Mouse (Mus musculus) G1E (cell line): Measurements from ENCODE around the gene Gm45808.

ENCODE experiments used
- CTCF ChIP-seq: IDR thresholded peaks from 2 replicates; pipeline ENCODE4 v1.5.1; 2012; ENCODE audit warnings: low read depth, low read length, inconsistent platforms, mixed read lengths
- GATA1 ChIP-seq: IDR thresholded peaks from 2 replicates; pipeline ENCODE4 v1.6.1; 2012; ENCODE audit warnings: borderline replicate concordance, low read length, inconsistent platforms, mixed read lengths
- POLR2AphosphoS5 ChIP-seq: IDR thresholded peaks from 2 replicates; pipeline ENCODE4 v1.6.1; 2012; ENCODE audit warnings: low read depth, low read length, inconsistent platforms; ENCODE audit not compliant: insufficient replicate concordance
- TAL1 ChIP-seq: conservative IDR thresholded peaks from 2 replicates; pipeline ENCODE4 v1.6.1; 2012; ENCODE audit warnings: low read depth, low read length, inconsistent platforms, mixed read lengths

- TF ChIP-seq CTCF = no peak
- TF ChIP-seq TAL1 = no peak
- TF ChIP-seq GATA1 = no peak
- TF ChIP-seq POLR2AphosphoS5 = no peak
These were observed 25.7 kb downstream of the Gm45808 start for GRCm38 (mm10) chr7:45460860-45461314.
